Mouse (Mus musculus) myocyte (in vitro differentiated cells): Measurements from ENCODE around the gene Parp8.

ENCODE experiments used
- CEBPB ChIP-seq: IDR thresholded peaks from 2 replicates; pipeline ENCODE4 v1.6.1; 2011; ENCODE audit warnings: mild to moderate bottlenecking, moderate library complexity; ENCODE audit not compliant: poor library complexity, insufficient read depth, severe bottlenecking
- E2F4 ChIP-seq: IDR thresholded peaks from one replicate; pipeline ENCODE4 v1.6.1; 2011; ENCODE audit warnings: mild to moderate bottlenecking, control low read depth, moderate library complexity; ENCODE audit not compliant: insufficient read depth
- MAX ChIP-seq: IDR thresholded peaks from one replicate; pipeline ENCODE4 v1.6.1; 2011; ENCODE audit warnings: low read depth, mild to moderate bottlenecking, control low read depth
- MYOD1 ChIP-seq, 3 experiments: IDR thresholded peaks; one replicate each; pipeline ENCODE4 v1.6.1; 2011; ENCODE audit warnings: control low read depth in 2 of 3, low read depth in 2 of 3, mild to moderate bottlenecking in 2 of 3, moderate library complexity in 1 of 3; ENCODE audit not compliant: insufficient read length in 2 of 3, control insufficient read depth in 1 of 3
- MYOG ChIP-seq, 3 experiments: IDR thresholded peaks; one replicate each; pipeline ENCODE4 v1.6.1; 2011; ENCODE audit warnings: control low read depth in 2 of 3, low read depth in 2 of 3, mild to moderate bottlenecking in 2 of 3; ENCODE audit not compliant: insufficient read length in 2 of 3, control insufficient read depth in 1 of 3, insufficient read depth in 1 of 3
- POLR2A ChIP-seq: IDR thresholded peaks from one replicate; pipeline ENCODE4 v1.6.1; 2011; ENCODE audit warnings: low read depth, mild to moderate bottlenecking, control low read depth, moderate library complexity; ENCODE audit not compliant: insufficient read length
- POLR2AphosphoS2 ChIP-seq: IDR thresholded peaks from one replicate; pipeline ENCODE4 v1.6.1; 2011; ENCODE audit warnings: low read depth, control low read depth; ENCODE audit not compliant: insufficient read length
- REST ChIP-seq: IDR thresholded peaks from one replicate; pipeline ENCODE4 v1.6.1; 2011; ENCODE audit warnings: mild to moderate bottlenecking, control low read depth, moderate library complexity; ENCODE audit not compliant: insufficient read depth, insufficient read length
- SRF ChIP-seq: IDR thresholded peaks from one replicate; pipeline ENCODE4 v1.6.1; 2011; ENCODE audit warnings: low read depth; ENCODE audit not compliant: control insufficient read depth, insufficient read length
- TCF12 ChIP-seq: IDR thresholded peaks from one replicate; pipeline ENCODE4 v1.6.1; 2011; ENCODE audit warnings: mild to moderate bottlenecking, control low read depth; ENCODE audit not compliant: poor library complexity, insufficient read depth, severe bottlenecking
- TCF3 ChIP-seq: IDR thresholded peaks from one replicate; pipeline ENCODE4 v1.6.1; 2011; ENCODE audit warnings: low read depth, control low read depth; ENCODE audit not compliant: insufficient read length
- USF1 ChIP-seq: IDR thresholded peaks from one replicate; pipeline ENCODE4 v1.6.1; 2011; ENCODE audit warnings: low read depth, mild to moderate bottlenecking, control low read depth, moderate library complexity

GRCm38 (mm10) chr13:117056466-117056865, 31.1 kb upstream of the Parp8 start:
- TF ChIP-seq POLR2A (no peak), POLR2AphosphoS2 (no peak), E2F4 (no peak), TCF12 (no peak), MAX (no peak), TCF3 (no peak), CEBPB (no peak), USF1 (no peak), REST (no peak), MYOD1 (IDR thresholded peaks at IDR 0.05; ENCODE audit: control insufficient read depth in 1 of 3, insufficient read length in 2 of 3, low read depth in 2 of 3) (no peak), MYOG (IDR thresholded peaks at IDR 0.05; ENCODE audit: control insufficient read depth in 1 of 3, insufficient read depth in 1 of 3, insufficient read length in 2 of 3, low read depth in 2 of 3) (no peak), SRF (no peak)
